Mouse (Mus musculus) lung, postnatal 25 days (tissue): ENCODE measurements around the gene Ntn3.

Experiments
- DNase-seq: peaks from one replicate; pipeline ENCODE4 v3.0.0; 2022; ENCODE audit warnings: low spot score

Gene Ntn3

DNA sequence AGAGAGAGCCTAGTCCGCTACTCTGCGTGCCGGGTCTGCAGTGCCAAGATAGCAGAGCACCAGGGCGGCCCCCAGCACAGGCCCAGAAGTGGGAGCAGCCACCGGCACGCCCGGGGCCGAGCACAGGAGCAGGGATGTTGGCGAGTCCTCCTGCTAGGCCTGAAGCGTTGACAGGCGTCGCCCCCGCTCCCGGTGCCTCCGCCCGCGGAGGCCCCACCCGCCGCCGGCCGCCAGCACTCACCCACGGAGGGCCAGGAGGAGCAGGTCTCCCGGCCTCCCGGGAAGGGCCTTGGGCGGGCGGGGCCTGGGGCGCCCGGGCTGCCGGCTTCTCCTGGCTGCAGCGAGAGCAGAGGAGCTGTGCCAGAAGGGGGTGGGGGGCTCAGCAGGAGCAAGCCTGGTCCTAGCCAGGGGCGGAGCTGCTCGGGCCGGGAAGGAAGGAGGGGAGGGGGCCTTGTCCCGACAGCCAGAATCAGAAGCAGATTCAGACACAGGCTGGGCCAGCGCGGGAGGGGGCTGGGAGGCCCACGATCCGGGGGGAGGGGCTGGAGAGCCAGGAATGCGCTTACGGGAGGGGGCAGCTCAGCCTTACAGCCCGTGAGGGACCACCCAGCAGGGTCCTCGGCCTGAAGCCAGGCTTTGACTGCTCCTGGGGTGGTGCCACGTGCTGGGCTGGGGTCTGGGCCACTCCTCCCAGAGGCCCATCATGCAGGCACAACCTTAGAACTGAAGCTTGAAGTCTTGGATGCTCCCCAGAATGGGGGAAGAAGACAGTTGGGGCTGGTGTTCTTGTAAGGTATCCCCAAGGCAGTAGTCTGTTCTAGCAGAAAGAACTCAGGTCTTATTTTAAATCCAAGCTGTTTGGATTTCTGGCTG is at the start of gene Ntn3:
TSS of gene Ntn3 (minus strand) at position 489 of the 873 bp plus-strand sequence.
- no peak for DNase-seq

DNA sequence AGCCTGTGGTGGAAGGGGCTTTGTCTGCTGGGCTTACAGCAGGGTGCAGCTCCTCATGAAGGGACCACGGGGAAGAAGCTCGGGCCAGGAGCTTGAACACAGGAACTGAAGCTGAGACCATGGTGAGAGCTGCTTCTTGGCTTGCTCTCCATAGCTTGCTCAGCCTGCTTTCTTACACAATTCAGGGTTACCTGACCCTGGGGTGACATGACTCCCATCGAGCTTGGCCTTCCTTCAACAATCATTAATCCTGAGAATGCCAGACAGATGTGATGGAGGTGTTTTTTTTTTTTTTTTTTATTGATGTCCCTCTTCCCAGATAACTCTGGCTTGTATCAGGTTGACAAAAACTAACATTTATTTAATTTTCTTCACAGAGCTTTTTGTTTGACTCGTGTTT is 49.6 kb upstream of the Ntn3 start:
- no peak for DNase-seq

DNA sequence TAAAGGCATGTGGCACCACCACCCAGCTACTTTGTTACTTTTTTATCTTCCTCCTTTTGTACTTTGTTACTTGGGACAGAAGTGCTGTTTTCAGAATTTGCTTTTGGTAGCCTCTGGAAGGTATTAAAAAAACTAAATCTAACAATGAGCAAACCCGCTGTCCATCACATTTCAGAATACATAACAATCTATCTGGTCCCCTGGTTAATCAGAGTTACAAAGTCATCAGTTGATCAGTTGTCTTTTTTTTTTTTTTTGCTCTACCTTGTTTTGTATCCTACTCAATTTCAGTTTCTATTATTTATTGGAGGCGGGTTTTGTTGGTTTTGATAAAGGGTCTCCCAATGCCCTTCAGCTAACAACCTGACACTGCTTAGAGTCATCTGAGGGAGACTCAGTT is 43.0 kb upstream of the Ntn3 start:
- no peak for DNase-seq

DNA sequence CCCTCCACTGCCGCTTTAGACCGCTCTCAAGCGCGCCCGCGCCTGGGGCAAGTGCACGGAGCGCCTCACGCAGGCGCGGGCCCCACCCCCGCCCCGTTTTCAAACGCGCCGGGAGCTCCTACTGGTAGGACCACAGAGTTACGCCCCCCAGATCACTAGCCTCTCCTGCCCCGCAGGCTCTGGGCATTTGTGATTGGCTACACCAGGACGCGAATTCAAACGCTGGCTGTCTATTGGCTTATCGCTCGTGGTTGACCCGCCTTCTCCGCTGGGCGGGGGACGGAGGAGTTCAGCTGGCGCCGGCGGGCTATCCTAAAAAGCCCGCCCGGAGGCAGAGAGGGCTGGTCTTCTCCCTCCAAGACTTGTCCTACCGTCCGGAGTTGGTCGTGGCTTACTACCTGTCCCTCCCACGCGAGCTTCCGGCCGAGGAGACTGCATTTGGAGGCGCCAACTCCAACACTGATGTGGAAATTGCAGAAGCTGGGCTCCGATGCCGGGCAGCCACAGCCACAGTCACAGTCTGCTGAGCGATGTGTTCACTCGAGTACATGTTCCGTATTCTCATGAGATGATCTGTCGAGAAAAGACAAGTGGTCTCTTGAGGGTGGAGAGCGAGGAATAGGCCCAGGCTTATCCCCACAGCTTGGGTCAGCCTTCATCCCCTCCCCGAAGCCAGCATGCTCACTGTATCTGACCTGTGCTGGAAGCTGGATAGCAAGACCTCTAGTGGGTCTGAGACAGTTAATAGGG is 42.2 kb upstream of the Ntn3 start, which contains the start of gene Ccnf:
TSS of gene Ccnf (minus strand) at position 165 of the 750 bp plus-strand sequence.
- DNase-seq: peak; percentile 98

DNA sequence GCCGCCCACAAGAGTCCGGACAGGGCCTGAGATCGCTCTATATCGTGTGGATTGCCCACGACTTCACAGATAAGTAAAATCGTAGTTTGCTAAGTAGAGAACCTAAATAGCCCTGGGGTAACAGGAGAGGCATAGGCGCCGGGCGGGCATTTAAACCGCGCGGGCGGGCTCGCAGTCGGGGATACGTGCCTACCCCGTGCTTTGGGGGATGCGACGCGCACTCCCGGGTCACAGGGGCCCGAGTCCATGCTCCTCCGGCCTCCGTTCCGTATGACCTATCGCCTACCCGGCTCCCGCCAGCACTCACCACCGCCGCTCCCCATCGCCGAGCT is 41.6 kb upstream of the Ntn3 start:
- DNase-seq: no peak

DNA sequence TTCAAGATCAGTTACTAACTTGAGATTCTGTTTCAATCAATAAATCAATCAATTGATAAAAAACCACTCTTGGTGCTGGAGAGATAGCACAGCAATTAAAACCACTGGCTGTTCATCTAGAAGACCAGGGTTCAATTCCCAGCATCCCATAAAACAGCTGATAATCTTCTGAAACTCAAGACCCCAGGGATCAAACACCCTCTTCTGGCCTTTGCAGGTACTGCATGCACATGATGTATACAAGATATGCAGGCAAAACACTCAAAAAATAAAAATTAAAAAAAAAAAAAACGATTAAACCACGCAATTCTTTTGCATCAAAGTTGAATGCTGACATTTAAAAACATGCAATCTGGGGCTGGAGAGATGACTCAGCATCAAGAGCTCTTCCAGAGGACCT is 39.3 kb upstream of the Ntn3 start:
- no peak for DNase-seq

DNA sequence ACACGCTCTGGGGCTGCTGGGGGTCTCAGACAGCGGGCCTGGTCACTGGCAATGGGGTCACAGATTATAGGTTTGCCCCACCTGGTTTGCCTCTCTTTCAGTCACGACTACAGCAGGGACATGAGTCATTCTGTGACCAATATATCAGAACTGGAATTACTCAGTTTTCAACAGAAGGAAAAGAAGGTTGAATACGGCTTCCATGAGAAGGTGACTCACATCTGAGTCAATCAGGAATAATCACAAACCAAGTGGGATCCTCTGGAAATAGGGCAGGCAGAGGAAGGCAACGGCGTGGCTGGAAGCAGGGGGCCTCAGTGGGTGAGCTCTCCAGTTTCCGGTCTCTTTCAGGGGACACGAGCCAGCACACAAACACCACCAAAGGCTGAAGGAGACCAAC is 34.7 kb upstream of the Ntn3 start:
- no peak for DNase-seq

DNA sequence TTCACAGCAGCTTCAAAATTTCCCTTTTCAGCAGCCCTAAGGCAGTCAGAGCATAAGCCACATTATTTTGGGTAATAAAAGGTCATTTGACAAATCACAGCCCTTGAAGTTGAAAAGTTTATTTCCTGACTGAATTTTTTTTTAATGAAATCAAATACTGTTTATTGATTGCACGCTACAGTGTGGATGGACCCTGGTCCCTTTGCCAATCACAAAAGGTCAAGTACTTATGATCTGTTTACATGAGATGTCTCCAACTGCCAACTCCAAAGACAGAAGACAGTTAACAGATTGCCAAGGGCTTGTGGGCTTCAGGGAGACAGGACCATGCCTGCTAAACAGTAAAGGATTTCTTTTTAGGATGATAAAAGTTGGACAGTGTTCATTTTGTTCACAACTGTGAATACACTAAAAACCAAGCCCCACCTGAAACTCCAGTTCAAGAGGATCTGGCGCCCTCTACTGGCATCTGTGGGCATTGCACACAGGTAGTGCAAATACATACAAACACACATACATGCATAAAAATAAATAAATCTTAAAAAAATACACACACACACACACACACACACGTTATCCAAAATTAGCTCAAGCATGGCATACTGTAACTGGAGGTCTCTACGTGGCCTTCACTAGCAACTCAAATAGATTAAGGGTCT is 34.1 kb upstream of the Ntn3 start:
- DNase-seq: peak; percentile 10

DNA sequence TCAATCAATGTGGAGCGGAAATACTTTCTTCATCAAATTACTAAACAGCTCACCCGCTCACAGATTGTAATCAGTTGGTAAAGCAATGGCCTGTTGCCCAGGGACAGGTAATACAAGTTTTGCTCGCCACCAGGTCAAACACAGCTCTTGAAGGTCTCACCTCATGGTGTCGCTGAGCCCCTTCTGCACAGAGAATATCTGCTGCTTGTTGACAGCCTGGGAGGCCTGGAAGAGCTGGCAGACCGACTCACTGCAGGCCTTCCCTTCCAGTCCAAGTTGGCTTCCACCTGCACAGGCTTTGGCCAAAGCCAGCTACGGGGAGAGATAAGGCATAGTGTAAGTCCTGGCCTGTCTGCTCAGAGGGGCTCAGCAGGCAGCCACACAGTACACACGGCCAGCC is 27.6 kb upstream of the Ntn3 start:
- no peak for DNase-seq

DNA sequence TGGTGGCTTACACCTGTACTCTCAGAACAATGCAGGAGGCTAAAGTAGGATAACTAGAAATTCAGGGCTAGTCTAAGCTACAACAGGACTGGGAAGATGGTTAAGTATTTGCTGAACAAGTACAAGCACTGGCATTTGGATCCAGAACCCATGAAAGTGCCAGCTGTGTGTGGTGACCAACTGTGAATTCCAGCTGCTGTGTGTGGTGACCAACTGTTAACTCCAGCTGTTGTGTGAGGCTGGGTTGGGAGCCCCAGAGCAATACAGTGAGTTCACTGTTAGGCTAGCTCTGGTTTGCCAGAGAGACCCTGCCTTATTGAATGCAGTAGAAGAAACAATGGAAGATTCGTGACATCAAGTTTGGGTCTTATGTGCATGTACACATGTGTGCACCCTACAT is 27.1 kb upstream of the Ntn3 start:
- no peak for DNase-seq

DNA sequence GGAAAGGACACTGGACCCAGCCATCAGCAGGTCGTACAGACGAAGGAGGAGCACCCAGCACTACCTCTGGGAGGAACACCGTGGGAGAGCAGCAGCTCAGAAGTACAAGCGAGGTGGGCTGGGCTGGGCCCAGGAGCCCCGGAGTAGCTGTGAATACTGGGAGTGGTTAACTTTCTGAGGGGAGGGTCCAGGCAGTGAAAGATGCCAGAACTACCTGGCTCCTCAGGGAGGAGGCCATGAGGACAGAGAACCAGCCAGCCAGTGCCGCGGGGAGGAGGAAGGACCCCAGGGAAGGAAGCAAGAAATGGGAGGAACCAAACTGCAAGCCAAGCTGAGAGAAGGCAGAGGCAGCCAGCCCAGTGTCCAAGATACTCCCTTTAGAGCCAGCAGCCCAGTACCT is 18.6 kb upstream of the Ntn3 start:
- no peak for DNase-seq

DNA sequence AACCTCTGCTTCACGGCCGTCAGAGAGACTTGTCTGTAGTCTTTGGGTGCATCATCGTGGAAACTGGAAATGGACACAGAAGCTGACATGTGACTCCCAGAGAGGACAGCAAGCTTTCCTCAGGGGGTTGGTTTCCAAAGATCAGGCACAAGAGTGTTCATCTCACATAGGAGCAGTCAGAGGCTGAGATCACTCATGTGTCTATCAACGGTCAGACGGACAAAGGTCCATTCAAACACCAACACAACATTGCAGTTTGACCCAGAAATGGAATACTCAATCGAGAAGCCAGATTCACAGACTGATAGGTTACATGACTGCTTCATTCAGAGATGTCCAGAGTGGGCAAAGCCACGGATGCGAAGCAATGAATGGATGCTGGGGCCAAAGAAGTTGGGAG is 17.4 kb upstream of the Ntn3 start:
- DNase-seq: no peak

DNA sequence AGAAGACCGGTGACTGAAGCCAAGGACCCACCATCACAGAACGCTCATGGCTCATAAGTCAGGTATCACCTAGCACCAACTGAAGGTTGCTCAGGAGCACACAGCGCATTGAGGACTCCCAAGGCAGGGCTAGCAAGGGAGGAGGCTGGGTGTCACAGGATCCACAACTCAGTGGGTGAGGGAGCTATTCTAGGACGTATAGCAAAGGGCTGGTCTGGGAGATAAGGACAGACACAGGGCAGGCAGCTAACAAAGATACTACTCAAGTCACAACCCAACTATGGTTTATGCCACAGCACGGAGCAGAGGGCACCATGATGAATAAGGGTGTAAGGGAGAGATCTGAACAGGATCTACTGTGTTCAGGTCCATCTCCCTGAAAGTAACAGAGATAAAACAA is 16.5 kb upstream of the Ntn3 start:
- DNase-seq: no peak

DNA sequence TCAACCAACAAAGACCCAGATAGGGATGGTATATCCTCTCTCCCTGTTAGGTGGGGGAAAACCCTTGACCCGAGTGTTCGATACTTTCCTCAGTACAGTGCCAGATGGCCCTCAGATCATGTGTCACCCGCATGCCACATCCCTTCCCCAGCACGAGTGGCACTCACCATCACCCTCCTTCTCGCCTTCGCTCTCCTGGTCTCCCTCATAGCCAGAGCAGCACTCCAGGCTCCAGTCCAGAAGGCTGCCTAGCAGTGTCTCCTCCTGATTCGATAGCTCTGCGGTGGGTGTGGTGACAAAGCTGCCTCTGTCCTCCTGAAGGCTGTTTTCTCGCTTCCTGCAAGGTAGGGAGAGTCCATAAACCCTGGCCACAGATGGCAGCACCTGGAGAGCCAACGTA is 15.4 kb upstream of the Ntn3 start:
- DNase-seq: no peak

DNA sequence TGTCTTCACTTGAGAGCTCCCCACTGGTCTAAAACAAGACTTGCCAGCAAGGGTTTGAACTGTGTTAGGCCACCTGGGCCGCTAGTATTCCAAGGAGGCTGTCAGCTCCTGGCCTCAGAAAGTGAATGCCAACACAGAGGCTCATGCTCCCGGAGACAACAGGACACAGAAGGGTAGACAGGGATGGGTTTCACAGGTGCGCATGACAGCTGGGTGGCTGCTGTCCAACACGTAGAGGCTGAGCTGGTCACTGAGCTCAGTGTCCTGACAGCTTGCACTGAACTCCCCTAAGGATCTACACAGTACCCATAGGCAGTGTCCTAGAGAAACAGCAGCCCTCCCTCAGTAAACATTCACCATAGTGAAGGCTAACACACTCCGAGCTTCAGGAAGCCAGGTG is 14.2 kb upstream of the Ntn3 start:
- no peak for DNase-seq

DNA sequence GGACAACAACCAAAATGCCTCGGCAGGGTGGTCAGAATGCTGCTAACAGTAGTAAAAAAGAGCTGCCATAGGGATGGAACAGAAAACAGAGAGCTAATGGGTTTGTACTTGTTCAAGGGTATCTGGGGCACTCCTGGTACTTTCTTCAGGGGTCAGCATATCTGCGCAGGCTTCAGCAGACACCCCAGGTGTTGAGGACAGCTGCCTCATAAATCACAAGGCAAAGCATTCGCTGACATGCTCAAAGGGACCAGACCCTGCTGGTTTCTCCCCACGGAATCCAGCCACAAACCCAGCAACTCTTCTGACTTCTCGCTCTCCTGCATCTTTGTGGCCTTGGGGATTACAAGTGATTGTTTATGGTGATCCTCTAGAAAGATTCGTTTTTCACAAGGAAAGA is 13.3 kb upstream of the Ntn3 start:
- DNase-seq: no peak

DNA sequence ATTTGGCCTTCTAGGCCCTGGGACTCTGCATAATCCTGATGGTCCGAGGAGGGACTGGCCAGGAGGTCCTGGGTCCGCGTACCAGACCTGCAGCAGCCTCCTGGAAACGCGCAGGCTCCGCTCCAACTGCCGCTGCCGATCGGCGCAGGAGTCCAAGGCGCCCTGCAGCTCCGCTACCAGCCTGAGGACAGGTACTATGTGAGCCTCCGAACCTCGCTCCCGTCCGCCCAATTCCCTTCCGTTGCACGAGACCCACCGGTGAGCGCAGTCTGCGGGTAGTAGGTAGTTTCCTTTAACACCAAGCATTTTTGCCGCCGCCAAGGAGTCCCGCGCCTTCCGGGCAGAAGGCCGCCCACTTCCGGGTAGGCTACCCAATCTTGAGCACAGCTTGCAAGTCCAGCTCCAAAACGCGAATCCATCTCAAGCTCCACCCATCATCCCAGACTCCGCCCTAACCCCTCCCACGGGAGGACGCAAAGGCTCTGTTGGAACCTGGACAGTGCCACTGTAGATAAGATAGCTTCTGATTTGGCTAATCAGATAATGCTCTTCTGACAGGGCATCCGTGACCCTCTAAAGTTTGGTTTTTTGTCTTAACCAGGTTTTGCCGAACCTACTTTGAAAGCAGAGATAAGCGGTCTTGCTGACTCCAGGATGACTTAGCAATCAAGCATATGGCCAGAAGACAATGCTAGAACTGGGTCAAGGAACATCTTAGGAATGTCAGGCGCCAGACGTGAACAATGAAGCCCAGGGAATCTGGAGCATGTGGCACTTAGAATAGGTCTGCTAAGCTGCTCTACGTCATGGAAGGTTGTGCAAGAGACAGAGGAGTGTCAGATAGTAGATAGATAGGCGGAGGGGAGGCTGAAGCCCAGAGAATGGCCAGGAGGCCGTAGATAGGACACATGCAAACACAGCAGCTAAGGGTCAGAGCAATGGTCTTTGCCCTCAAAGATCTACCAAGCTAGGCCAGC is 11.4 kb upstream of the Ntn3 start, which contains the start of gene Tedc2:
TSS of gene Tedc2 (minus strand) at position 417 of the 977 bp plus-strand sequence.
- peak; percentile 97 for DNase-seq

DNA sequence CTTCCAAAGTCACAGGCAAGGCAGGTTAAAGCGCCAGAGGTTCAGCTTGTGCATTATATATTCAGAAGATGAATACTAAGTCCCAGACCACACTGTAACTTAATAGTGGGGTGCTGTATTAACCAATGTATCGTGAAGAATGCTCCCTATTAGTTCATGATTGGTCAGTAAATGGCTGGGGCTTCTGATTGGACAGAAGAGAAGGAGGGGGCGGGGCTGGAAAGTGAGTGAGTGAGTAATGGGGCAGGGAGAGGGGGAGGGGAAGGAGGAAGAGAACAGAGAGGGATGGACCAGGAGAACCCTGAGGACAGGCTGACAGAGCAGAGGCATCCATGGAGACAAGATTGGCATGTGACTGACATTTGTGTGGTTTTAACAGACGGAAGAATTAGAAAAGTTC is 7.5 kb upstream of the Ntn3 start:
- DNase-seq: no peak

DNA sequence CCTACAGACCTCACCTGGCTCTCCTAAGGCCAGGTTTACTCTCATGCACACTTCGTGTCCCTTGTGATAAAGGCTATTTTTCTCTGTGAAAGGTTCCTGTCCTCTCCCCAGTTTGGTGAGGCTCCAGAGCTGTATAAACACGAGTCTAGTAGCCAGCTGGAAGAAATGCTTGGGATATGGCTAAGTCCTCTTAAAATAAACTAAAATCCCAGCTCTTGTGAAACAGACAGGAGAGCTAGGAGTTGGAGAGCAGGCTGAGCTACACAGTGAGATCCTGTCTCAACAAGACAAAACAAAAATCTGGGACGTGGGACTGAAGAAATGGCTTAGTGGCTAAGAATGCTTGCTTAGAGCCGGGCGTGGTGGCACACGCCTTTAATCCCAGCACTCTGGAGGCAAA is 3.9 kb upstream of the Ntn3 start:
- peak; percentile 55 for DNase-seq

DNA sequence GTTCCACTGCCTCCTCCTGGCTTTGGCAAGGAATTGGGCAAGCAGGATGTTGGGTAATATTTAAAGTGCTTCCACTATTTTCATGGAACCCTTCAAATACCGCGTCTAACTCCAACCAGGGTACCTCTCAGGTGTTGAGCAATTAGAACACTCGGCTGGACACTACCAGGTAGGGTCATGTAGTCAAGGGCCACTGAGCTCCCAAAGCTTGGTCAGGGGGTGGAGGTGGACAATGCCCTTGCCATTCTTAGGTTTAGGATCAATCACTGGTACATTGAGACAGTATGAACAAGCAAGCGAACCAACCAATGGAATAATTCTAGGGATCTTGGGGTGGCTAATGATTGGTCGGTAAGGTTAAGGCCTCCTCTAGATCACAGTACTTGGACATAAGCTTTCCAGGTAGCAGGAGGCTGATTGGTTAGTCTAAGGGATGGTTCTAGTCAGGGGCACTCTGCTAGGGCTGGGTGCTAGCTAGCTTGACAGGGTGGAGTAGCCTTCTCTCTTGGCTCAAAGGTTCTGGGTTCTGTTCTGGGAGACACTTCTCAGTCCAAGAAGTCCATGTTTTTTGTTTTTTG is 3.2 kb upstream of the Ntn3 start:
- peak; percentile 82 for DNase-seq
